Mouse (Mus musculus): ENCODE measurements around the gene Smpd4. TPM values are rescaled to one million over a fixed set of nuclear protein-coding genes. Genes with fewer than 3 reads are reported as not detected.
A peak's percentile ranks its signal among the peaks of the same experiment; 100 is the strongest.
"Not testable (repeated sequence)": the region's sequence is repeated elsewhere in the genome, so short reads cannot be mapped to it uniquely, and the experiment has no call there.

The Smpd4 gene
- polyA plus RNA-seq, 1 experiment, result 1.9 TPM

- Histone ChIP-seq H3K36me3 (ENCODE audit: control insufficient read depth) (no peaks in the 10 kb centered on the region), H3K4me3 (replicated peaks) (no peak overlapping the region), H3K9me3 (ENCODE audit: control insufficient read depth, low read length) (peaks cover 14% of the 10 kb centered on the region), H3K4me1 (ENCODE audit: control insufficient read depth) (no peaks in the 10 kb centered on the region), H3K27me3 (ENCODE audit: control insufficient read depth) (peaks cover 4% of the 10 kb centered on the region; the same call in 1 of the 2 replicates)
- TF ChIP-seq TAL1 (IDR thresholded peaks at IDR 0.05; ENCODE audit: low read length) (no peak), GATA1 (IDR thresholded peaks at IDR 0.05; ENCODE audit: low read length) (no peak)
Observed at GRCm38 (mm10) chr16:17605684-17606083, 13.5 kb upstream of the Smpd4 start.

- H3K4me3 ChIP-seq (replicated peaks), result no peak overlapping the region
- H3K36me3 ChIP-seq (ENCODE audit: control insufficient read depth), result no peaks in the 10 kb centered on the region
- H3K9me3 ChIP-seq (ENCODE audit: control insufficient read depth, low read length), result peaks cover 12% of the 10 kb centered on the region
- TF ChIP-seq TAL1 (IDR thresholded peaks at IDR 0.05; ENCODE audit: low read length) (no peak), GATA1 (IDR thresholded peaks at IDR 0.05; ENCODE audit: low read length) (no peak)
- H3K27me3 ChIP-seq (ENCODE audit: control insufficient read depth), result peaks cover 2% of the 10 kb centered on the region; the same call in 1 of the 2 replicates
- no peaks in the 10 kb centered on the region for H3K4me1 ChIP-seq (ENCODE audit: control insufficient read depth)
Observed at GRCm38 (mm10) chr16:17611383-17611782, 7.8 kb upstream of the Smpd4 start.

GRCm38 (mm10) chr16:17614740-17615139 lies 4.4 kb upstream of the Smpd4 start:
- not testable (repeated sequence) for H3K36me3 ChIP-seq (ENCODE audit: control insufficient read depth); H3K27me3 ChIP-seq (ENCODE audit: control insufficient read depth); H3K9me3 ChIP-seq (ENCODE audit: control insufficient read depth, low read length); H3K4me3 ChIP-seq (replicated peaks)
- H3K4me1 ChIP-seq (ENCODE audit: control insufficient read depth), result peaks cover 17% of the 10 kb centered on the region

GRCm38 (mm10) chr16:17616212-17616611 lies 2.9 kb upstream of the Smpd4 start:
- TF ChIP-seq TAL1 (IDR thresholded peaks at IDR 0.05; ENCODE audit: low read length) (no peak), GATA1 (IDR thresholded peaks at IDR 0.05; ENCODE audit: low read length) (no peak)
- no peak overlapping the region for H3K4me3 ChIP-seq (replicated peaks)
- H3K27me3 ChIP-seq (ENCODE audit: control insufficient read depth), result no peaks in the 10 kb centered on the region
- H3K9me3 ChIP-seq (ENCODE audit: control insufficient read depth, low read length), result no peaks in the 10 kb centered on the region
- H3K4me1 ChIP-seq (ENCODE audit: control insufficient read depth), result peaks cover 32% of the 10 kb centered on the region
- peaks cover 3% of the 10 kb centered on the region for H3K36me3 ChIP-seq (ENCODE audit: control insufficient read depth)

GRCm38 (mm10) chr16:17617922-17618565 lies 1.1 kb upstream of the Smpd4 start:
- H3K9me3 ChIP-seq (ENCODE audit: control insufficient read depth, low read length), result no peaks in the 10 kb centered on the region
- H3K4me1 ChIP-seq (ENCODE audit: control insufficient read depth), result peaks cover 36% of the 10 kb centered on the region
- no peaks in the 10 kb centered on the region for H3K27me3 ChIP-seq (ENCODE audit: control insufficient read depth)
- TF ChIP-seq GATA1 (IDR thresholded peaks at IDR 0.05; ENCODE audit: low read length), result no peak
- no peak for TF ChIP-seq TAL1 (IDR thresholded peaks at IDR 0.05; ENCODE audit: low read length)
- peak overlapping the region; percentile 32 for H3K4me3 ChIP-seq (replicated peaks)
- H3K36me3 ChIP-seq (ENCODE audit: control insufficient read depth), result peaks cover 20% of the 10 kb centered on the region

GRCm38 (mm10) chr16:17621936-17622335 lies 2.8 kb downstream of the Smpd4 start:
- no peak for TF ChIP-seq GATA1 (IDR thresholded peaks at IDR 0.05; ENCODE audit: low read length)
- TF ChIP-seq TAL1 (IDR thresholded peaks at IDR 0.05; ENCODE audit: low read length), result no peak
- Histone ChIP-seq H3K36me3 (ENCODE audit: control insufficient read depth) (peaks cover 57% of the 10 kb centered on the region), H3K27me3 (ENCODE audit: control insufficient read depth) (no peaks in the 10 kb centered on the region), H3K4me3 (replicated peaks) (no peak overlapping the region), H3K4me1 (ENCODE audit: control insufficient read depth) (peaks cover 36% of the 10 kb centered on the region), H3K9me3 (ENCODE audit: control insufficient read depth, low read length) (no peaks in the 10 kb centered on the region)

GRCm38 (mm10) chr16:17625488-17626268 lies 6.5 kb downstream of the Smpd4 start:
- Histone ChIP-seq H3K9me3 (ENCODE audit: control insufficient read depth, low read length) (no peaks in the 10 kb centered on the region), H3K36me3 (ENCODE audit: control insufficient read depth) (peaks cover 94% of the 10 kb centered on the region), H3K4me3 (replicated peaks) (no peak overlapping the region), H3K4me1 (ENCODE audit: control insufficient read depth) (peaks cover 10% of the 10 kb centered on the region), H3K27me3 (ENCODE audit: control insufficient read depth) (no peaks in the 10 kb centered on the region)
- TF ChIP-seq TAL1 (IDR thresholded peaks at IDR 0.05; ENCODE audit: low read length) (no peak), GATA1 (IDR thresholded peaks at IDR 0.05; ENCODE audit: low read length) (no peak)

GRCm38 (mm10) chr16:17626269-17626555 lies 7.1 kb downstream of the Smpd4 start:
- Histone ChIP-seq H3K9me3 (ENCODE audit: control insufficient read depth, low read length) (no peaks in the 10 kb centered on the region), H3K4me3 (replicated peaks) (no peak overlapping the region), H3K27me3 (ENCODE audit: control insufficient read depth) (no peaks in the 10 kb centered on the region), H3K36me3 (ENCODE audit: control insufficient read depth) (peaks cover 96% of the 10 kb centered on the region), H3K4me1 (ENCODE audit: control insufficient read depth) (peaks cover 4% of the 10 kb centered on the region)
- TF ChIP-seq GATA1 (IDR thresholded peaks at IDR 0.05; ENCODE audit: low read length) (no peak), TAL1 (IDR thresholded peaks at IDR 0.05; ENCODE audit: low read length) (no peak)

- H3K4me1 ChIP-seq (ENCODE audit: control insufficient read depth), result peaks cover 41% of the 10 kb centered on the region
- H3K36me3 ChIP-seq (ENCODE audit: control insufficient read depth), result peaks cover 98% of the 10 kb centered on the region
- no peaks in the 10 kb centered on the region for H3K9me3 ChIP-seq (ENCODE audit: control insufficient read depth, low read length)
- TF ChIP-seq GATA1 (IDR thresholded peaks at IDR 0.05; ENCODE audit: low read length) (no peak), TAL1 (IDR thresholded peaks at IDR 0.05; ENCODE audit: low read length) (no peak)
- H3K27me3 ChIP-seq (ENCODE audit: control insufficient read depth), result no peaks in the 10 kb centered on the region
- H3K4me3 ChIP-seq (replicated peaks), result no peak overlapping the region
Observed at GRCm38 (mm10) chr16:17632580-17632979, 13.4 kb downstream of the Smpd4 start.
